Mouse (Mus musculus) ES-CJ7 (cell line): ENCODE measurements at regions not wholly inside any gene's neighbourhood (a gene's known extent, or its start where the extent isn't known, plus 50 kb on each side); places are given as distances from the start of the nearest gene placed in this dataset.

ENCODE experiments used
- DNase-seq: peaks from one replicate; pipeline ENCODE4 v3.0.0; 2011; ENCODE audit warnings: low read depth, low spot score

DNA sequence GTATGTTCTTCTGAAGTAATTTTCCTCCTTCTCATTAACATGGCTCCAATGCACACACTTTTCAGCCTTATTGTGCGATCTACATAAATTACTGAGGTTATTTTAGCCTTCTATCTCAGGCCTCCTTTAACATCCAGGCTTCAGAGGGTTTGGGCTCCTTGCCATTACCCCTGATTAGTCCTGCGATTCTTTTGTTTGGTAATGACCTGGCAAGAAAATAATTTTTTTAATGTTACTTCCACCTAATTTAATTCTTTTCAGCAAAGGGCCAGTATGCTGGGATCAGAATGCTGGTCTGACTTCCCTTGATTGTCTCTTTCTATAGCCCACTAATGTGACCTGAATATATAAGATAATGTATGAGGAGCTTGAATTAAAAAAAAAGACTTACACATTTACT, 739.4 kb downstream of the Tbl1xr1 start:
- DNase-seq = no peak

DNA sequence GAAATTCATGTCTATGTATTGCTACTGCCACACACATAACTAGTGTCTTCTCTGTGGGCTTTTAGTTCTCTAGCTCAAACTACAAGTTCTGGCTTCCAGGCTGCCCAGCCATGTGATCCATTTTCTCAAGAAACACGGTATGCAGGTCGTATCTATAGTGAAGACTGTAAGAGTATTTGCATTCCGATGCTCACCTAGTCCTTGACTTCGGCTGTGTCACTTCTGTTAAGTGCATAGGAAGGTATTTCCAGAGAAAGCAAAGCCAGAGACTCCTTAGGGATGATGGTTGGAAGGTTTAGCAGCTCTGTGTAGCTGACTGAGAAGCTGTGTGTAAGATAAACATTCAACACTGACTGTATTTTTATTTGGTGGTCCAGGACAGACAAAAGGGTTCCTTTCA, 750.0 kb downstream of the Tbl1xr1 start:
- DNase-seq = no peak

- DNase-seq = no peak
Measured at GRCm38 (mm10) chr3:22838986-22839385, 762.5 kb downstream of the Tbl1xr1 start.

- peak; percentile 16 for DNase-seq
Measured at GRCm38 (mm10) chr3:22850474-22850873, 774.0 kb downstream of the Tbl1xr1 start.

- DNase-seq = no peak
Measured at GRCm38 (mm10) chr3:22863595-22863994, 787.1 kb downstream of the Tbl1xr1 start.

DNA sequence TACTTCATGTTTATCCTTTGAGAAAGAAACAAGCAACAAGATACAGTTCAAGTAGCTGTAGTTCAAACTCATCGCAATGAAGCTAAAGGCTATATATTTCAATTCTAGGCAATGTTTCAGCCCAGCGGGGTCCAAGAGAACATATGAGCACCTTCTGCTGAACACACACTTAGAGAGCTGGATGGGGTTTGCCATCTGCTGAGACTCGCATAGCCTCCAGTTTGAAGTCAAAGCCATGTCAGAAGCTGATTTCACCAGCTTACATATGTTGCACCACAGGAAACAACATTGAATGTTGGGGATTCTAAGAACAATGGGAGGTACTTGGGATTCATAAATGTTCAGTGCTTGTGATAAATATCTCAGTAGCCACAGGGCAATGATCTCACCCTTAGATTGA, 801.4 kb downstream of the Tbl1xr1 start:
- no peak for DNase-seq

GRCm38 (mm10) chr3:22892735-22893134, 816.3 kb downstream of the Tbl1xr1 start:
- DNase-seq = no peak

- DNase-seq = peak; percentile 19
Measured at GRCm38 (mm10) chr3:22897651-22898050, 821.2 kb downstream of the Tbl1xr1 start.

DNA sequence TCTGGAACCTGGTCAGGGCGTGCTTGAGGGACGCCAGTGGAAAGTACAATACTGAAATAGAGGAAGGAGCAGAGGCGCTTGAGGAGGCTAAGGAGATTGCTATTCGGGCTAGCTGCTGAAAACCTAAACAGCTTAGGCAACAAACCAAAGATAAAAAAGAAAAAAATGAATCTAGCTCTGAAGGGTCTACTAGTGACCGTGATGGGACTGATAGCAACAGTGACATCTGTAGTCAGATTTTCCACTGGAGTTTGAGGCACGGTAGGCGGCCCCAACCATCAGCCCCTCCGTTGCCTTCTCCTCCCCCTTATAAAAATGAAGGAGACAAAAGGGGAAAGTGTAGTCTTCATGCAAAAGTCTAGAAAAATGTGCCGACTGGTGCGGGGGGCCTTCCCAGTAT, 824.5 kb downstream of the Tbl1xr1 start:
- DNase-seq = no peak

- no peak for DNase-seq
Measured at GRCm38 (mm10) chr3:22928970-22929369, 852.5 kb downstream of the Tbl1xr1 start.

- no peak for DNase-seq
Measured at GRCm38 (mm10) chr3:22929762-22930519, 853.5 kb downstream of the Tbl1xr1 start.

- peak; percentile 15 for DNase-seq
Measured at GRCm38 (mm10) chr3:22945646-22946045, 869.2 kb downstream of the Tbl1xr1 start.

DNA sequence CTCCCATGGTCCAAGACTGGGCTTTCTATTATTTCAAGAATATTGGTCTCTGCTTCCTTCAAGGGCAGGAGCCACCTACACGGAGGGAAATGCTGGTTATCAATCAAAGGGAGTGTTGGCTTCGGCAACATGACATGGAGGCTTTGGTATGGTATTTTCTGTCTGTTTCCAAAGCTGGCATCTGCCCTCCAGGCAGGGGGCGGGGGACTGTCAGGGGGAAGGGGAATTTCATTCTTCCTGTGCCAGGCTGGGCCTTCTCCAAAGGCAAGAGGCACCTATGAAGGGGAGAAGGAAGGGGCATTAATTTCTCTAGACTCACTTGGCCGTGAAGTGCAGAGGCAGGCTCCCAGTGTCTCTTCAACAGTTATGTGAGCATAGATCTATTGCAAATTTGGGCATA, 870.7 kb downstream of the Tbl1xr1 start:
- no peak for DNase-seq

- no peak for DNase-seq
Measured at GRCm38 (mm10) chr3:22948168-22948768, 871.8 kb downstream of the Tbl1xr1 start.

- DNase-seq = no peak
Measured at GRCm38 (mm10) chr3:22957422-22957821, 881.0 kb downstream of the Tbl1xr1 start.

DNA sequence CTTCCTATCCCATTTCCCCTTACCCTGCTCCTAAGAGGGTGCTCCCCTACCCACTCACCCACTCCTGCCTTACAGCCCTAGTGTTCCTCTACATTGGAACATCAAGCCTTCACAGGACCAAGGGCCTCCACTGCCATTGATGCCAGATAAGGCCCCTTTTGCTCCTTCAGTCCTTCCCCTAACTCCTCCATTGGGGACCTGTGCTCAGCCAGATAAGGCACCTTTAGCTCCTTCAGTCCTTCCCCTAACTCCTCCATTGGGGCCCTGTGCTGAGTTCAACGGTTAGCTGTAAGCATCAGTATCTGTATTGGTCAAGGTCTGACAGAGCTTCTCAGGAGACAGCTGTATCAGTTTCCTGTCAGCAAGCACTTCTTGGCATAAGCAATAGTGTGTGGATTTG, 896.2 kb downstream of the Tbl1xr1 start:
- no peak for DNase-seq

GRCm38 (mm10) chr3:22976801-22977200, 900.3 kb downstream of the Tbl1xr1 start:
- DNase-seq = no peak

DNA sequence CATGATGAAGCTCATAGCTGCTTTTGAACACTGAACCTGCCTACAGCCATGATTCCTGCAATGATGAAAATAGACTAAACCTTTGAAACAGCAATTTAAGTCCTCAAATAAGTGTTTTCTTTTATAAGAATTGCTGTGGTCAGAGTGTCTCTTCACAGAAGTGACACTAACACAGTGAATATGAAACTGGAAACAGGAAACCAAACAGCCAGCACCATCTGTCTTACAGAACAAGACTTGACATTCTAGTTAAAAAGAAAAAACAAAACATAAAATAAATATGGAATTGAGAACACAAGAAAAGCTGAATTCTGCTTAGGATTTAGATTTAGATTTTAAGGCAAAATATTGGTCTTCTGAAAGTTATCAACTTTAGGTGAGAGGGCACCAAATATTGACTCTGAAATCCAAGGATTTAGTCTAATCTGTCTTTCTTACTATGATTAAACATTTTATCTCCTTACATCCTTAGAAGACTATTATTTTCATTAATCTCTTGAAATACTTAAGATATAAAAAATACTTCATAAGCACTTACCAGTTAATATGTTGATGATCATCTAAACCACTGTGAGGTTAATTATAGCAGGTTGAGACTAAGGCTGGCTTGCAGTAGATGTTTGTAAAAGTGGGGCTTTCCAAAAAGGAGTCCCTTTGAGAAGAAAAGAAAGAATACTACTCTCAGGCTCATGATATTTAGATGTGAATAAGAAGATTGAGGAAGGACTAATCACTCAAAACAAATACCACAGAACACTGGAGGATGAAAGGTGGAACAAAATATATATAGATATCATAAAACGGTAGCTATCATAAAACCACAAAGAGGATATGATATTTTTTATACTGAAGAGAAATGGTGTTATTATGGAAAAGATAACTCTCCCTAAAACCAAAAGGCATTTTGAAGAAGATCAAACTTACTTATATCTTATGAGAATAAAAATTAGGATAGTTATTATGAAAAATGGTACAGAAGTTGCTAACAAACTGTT, 903.7 kb downstream of the Tbl1xr1 start:
- DNase-seq = no peak

- no peak for DNase-seq
Measured at GRCm38 (mm10) chr3:22982430-22982829, 906.0 kb downstream of the Tbl1xr1 start.

DNA sequence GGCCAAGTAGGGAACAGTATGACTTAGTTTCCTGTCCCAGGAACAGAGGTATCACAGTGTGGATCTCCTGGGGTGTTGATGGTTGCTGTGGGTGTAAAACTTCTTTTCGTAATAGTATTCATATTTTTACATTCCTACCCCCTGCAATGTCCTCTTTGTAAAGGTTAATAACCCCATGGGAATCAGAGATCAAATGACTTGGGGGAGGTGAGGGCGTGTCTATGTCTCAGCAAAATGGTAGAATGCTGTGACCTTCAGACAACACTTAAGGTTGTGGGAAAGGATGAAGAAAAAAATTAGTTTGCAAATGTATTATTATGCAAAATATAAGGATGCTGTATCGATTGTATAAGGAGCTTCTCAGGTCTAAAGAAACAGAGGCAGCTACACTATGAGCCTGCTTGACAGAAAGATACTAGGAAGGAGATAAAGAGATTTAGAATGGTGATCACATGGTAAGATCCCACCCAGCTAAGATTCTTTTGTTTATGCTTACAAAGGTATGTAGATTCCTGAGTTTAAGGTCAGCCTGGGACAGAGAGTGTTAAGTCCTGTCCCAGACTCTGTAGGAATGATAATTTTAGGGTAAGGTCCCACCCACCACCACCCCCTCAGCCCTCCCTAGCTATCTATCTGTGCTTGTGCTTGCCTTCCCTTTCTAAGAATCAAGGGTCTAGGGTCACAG, 913.8 kb downstream of the Tbl1xr1 start:
- DNase-seq = peak; percentile 89

GRCm38 (mm10) chr3:22995228-22995627, 918.8 kb downstream of the Tbl1xr1 start:
- no peak for DNase-seq

- no peak for DNase-seq
Measured at GRCm38 (mm10) chr3:22995833-22996232, 919.4 kb downstream of the Tbl1xr1 start.
